Mouse (Mus musculus): ENCODE results near the gene Ckm. TPM values are rescaled to one million over a fixed set of nuclear protein-coding genes. Genes with fewer than 3 reads are reported as not detected.

The Ckm gene
- polyA plus RNA-seq, 1 experiment from 2014 or later, result 25.2 TPM

- ATAC-seq, result peak; percentile 33; the same call in 1 of the 2 replicates
- Histone ChIP-seq H3K4me1 (replicated peaks; ENCODE audit: control insufficient read depth, insufficient read depth, low read length) (0 out of 2 replicates have a peak, but pooled peaks cover 6% of the 10 kb centered on the region), H3K9me3 (ENCODE audit: control insufficient read depth) (no peaks in the 10 kb centered on the region), H3K27me3 (replicated peaks; ENCODE audit: control insufficient read depth, insufficient read depth, low read length) (peaks cover 34% of the 10 kb centered on the region), H3K4me3 (ENCODE audit: low read depth, low read length) (peak overlapping the region; percentile 26), H3K9ac (ENCODE audit: low read depth, low read length) (peak overlapping the region; percentile 17; the same call in 1 of the 2 replicates), H3K36me3 (ENCODE audit: control insufficient read depth, insufficient read depth) (peaks cover 8% of the 10 kb centered on the region; the same call in 1 of the 2 replicates), H3K4me2 (replicated peaks; ENCODE audit: low read depth) (peak overlapping the region; percentile 71), H3K27ac (ENCODE audit: low read depth, low read length) (no peak overlapping the region)
- WGBS, result 3% methylated on average over 27 of the region's 27 CpGs
- no peak for TF ChIP-seq CTCF (IDR thresholded peaks at IDR 0.05; ENCODE audit: low read depth)
These were observed 4.9 kb upstream of the Ckm start for GRCm38 (mm10) chr7:19399496-19400280.

GRCm38 (mm10) chr7:19400946-19401345, 3.6 kb upstream of the Ckm start:
- WGBS, result 81% methylated on average over 4 of the region's 4 CpGs
- Histone ChIP-seq H3K4me1 (replicated peaks; ENCODE audit: control insufficient read depth, insufficient read depth, low read length) (0 out of 2 replicates have a peak, but pooled peaks cover 6% of the 10 kb centered on the region), H3K4me2 (replicated peaks; ENCODE audit: low read depth) (no peak overlapping the region)

GRCm38 (mm10) chr7:19402535-19403112, 2.0 kb upstream of the Ckm start:
- H3K4me1 ChIP-seq (replicated peaks; ENCODE audit: control insufficient read depth, insufficient read depth, low read length), result 0 out of 2 replicates have a peak, but pooled peaks cover 6% of the 10 kb centered on the region
- H3K36me3 ChIP-seq (ENCODE audit: control insufficient read depth, insufficient read depth), result no peaks in the 10 kb centered on the region
- no peak overlapping the region for H3K9ac ChIP-seq (ENCODE audit: low read depth, low read length)
- 82% methylated on average over 9 of the region's 9 CpGs for WGBS
- no peak overlapping the region for H3K27ac ChIP-seq (ENCODE audit: low read depth, low read length)
- H3K4me2 ChIP-seq (replicated peaks; ENCODE audit: low read depth), result no peak overlapping the region
- no peak for ATAC-seq
- H3K27me3 ChIP-seq (replicated peaks; ENCODE audit: control insufficient read depth, insufficient read depth, low read length), result peaks cover 35% of the 10 kb centered on the region
- no peak for TF ChIP-seq CTCF (IDR thresholded peaks at IDR 0.05; ENCODE audit: low read depth)
- no peaks in the 10 kb centered on the region for H3K9me3 ChIP-seq (ENCODE audit: control insufficient read depth)
- no peak overlapping the region for H3K4me3 ChIP-seq (ENCODE audit: low read depth, low read length)

More at GRCm38 (mm10) chr7:19400946-19401345, 3.6 kb upstream of the Ckm start:
- TF ChIP-seq CTCF (IDR thresholded peaks at IDR 0.05; ENCODE audit: low read depth), result peak; percentile 38
- H3K9me3 ChIP-seq (ENCODE audit: control insufficient read depth), result no peaks in the 10 kb centered on the region
- H3K27ac ChIP-seq (ENCODE audit: low read depth, low read length), result no peak overlapping the region
- peaks cover 35% of the 10 kb centered on the region for H3K27me3 ChIP-seq (replicated peaks; ENCODE audit: control insufficient read depth, insufficient read depth, low read length)
- no peak overlapping the region for H3K9ac ChIP-seq (ENCODE audit: low read depth, low read length)
- H3K4me3 ChIP-seq (ENCODE audit: low read depth, low read length), result no peak overlapping the region
- H3K36me3 ChIP-seq (ENCODE audit: control insufficient read depth, insufficient read depth), result no peaks in the 10 kb centered on the region
- ATAC-seq, result no peak

GRCm38 (mm10) chr7:19403731-19404296, 762 bp upstream of the Ckm start, which contains the start of gene Klc3:
Gene Klc3, minus strand, starts transcription at chr7:19404104.
- under 1% methylated on average over 62 of the region's 62 CpGs for WGBS
- no peaks in the 10 kb centered on the region for H3K9me3 ChIP-seq (ENCODE audit: control insufficient read depth)
- H3K27ac ChIP-seq (ENCODE audit: low read depth, low read length), result no peak within 1 kb of the TSS
- no peak for TF ChIP-seq CTCF (IDR thresholded peaks at IDR 0.05; ENCODE audit: low read depth)
- peaks cover 35% of the 10 kb centered on the region for H3K27me3 ChIP-seq (replicated peaks; ENCODE audit: control insufficient read depth, insufficient read depth, low read length)
- no peaks in the 10 kb centered on the region for H3K36me3 ChIP-seq (ENCODE audit: control insufficient read depth, insufficient read depth)
- H3K4me3 ChIP-seq (ENCODE audit: low read depth, low read length), result peak within 1 kb of the TSS; percentile 59
- H3K4me1 ChIP-seq (replicated peaks; ENCODE audit: control insufficient read depth, insufficient read depth, low read length), result 0 out of 2 replicates have a peak, but pooled peaks cover 6% of the 10 kb centered on the region
- H3K9ac ChIP-seq (ENCODE audit: low read depth, low read length), result peak within 1 kb of the TSS; percentile 51
- peak within 1 kb of the TSS; percentile 97 for H3K4me2 ChIP-seq (replicated peaks; ENCODE audit: low read depth)
- peak; percentile 83 for ATAC-seq

- Histone ChIP-seq H3K27ac (ENCODE audit: low read depth, low read length) (no peak overlapping the region), H3K4me1 (replicated peaks; ENCODE audit: control insufficient read depth, insufficient read depth, low read length) (0 out of 2 replicates have a peak, but pooled peaks cover 3% of the 10 kb centered on the region), H3K36me3 (ENCODE audit: control insufficient read depth, insufficient read depth) (no peaks in the 10 kb centered on the region), H3K27me3 (replicated peaks; ENCODE audit: control insufficient read depth, insufficient read depth, low read length) (peaks cover 28% of the 10 kb centered on the region), H3K4me2 (replicated peaks; ENCODE audit: low read depth) (peak overlapping the region; percentile 35; the same call in 1 of the 2 replicates), H3K9ac (ENCODE audit: low read depth, low read length) (no peak overlapping the region), H3K4me3 (ENCODE audit: low read depth, low read length) (no peak overlapping the region), H3K9me3 (ENCODE audit: control insufficient read depth) (no peaks in the 10 kb centered on the region)
- TF ChIP-seq CTCF (IDR thresholded peaks at IDR 0.05; ENCODE audit: low read depth), result peak; percentile 97
- 2% methylated on average over 19 of the region's 19 CpGs for WGBS
- peak; percentile 50; the same call in 1 of the 2 replicates for ATAC-seq
These were observed 841 bp downstream of the Ckm start for GRCm38 (mm10) chr7:19405417-19405816.

- no peak for ATAC-seq
- H3K4me2 ChIP-seq (replicated peaks; ENCODE audit: low read depth), result no peak overlapping the region
- no peak for TF ChIP-seq CTCF (IDR thresholded peaks at IDR 0.05; ENCODE audit: low read depth)
- no peak overlapping the region for H3K9ac ChIP-seq (ENCODE audit: low read depth, low read length)
- H3K27me3 ChIP-seq (replicated peaks; ENCODE audit: control insufficient read depth, insufficient read depth, low read length), result no peaks in the 10 kb centered on the region
- H3K27ac ChIP-seq (ENCODE audit: low read depth, low read length), result no peak overlapping the region
- no peak overlapping the region for H3K4me3 ChIP-seq (ENCODE audit: low read depth, low read length)
- no peaks in the 10 kb centered on the region for H3K4me1 ChIP-seq (replicated peaks; ENCODE audit: control insufficient read depth, insufficient read depth, low read length)
- no peaks in the 10 kb centered on the region for H3K9me3 ChIP-seq (ENCODE audit: control insufficient read depth)
- 53% methylated on average over 6 of the region's 6 CpGs for WGBS
- no peaks in the 10 kb centered on the region for H3K36me3 ChIP-seq (ENCODE audit: control insufficient read depth, insufficient read depth)
These were observed 5.2 kb downstream of the Ckm start for GRCm38 (mm10) chr7:19409753-19410152.
